Mouse (Mus musculus) bone marrow, adult 2 months (tissue): ENCODE results near the gene Tcf23.

Source experiments
- CTCF ChIP-seq: fragments of 200-500 bp; IDR thresholded peaks from 2 replicates; pipeline ENCODE4 v1.5.1; 2011; ENCODE audit warnings: low read length, control low read depth; ENCODE audit not compliant: control insufficient read depth, insufficient read depth
- POLR2A ChIP-seq: fragments of 200-500 bp; IDR thresholded peaks from 2 replicates; pipeline ENCODE4 v1.6.1; 2011; ENCODE audit warnings: low read depth, mild to moderate bottlenecking, control low read depth, low read length, borderline replicate concordance; ENCODE audit not compliant: control insufficient read depth

GRCm38 (mm10) chr5:30951706-30952105 lies 16.8 kb upstream of the Tcf23 start:
- TF ChIP-seq POLR2A = no peak
- no peak for TF ChIP-seq CTCF
